Comparison of ENCODE assay signal across 8 mouse cellular contexts in genomic region chr17:35201787-35202186, GRCm38 (mm10). TPM values are rescaled to one million over a fixed set of nuclear protein-coding genes. Genes with fewer than 3 reads are reported as not detected.
A peak's percentile ranks its signal among the peaks of the same experiment; 100 is the strongest.
DNase-seq lines count a peak whose midpoint lies in the region; ATAC-seq lines count a peak whose summit lies in the region.

Gene Tnf, minus strand, starts transcription at chr17:35202007.

- no peaks in the 10 kb centered on the region for H3K9me3 ChIP-seq in lung, embryonic 16.5 days (ENCODE audit: control insufficient read depth, low read length)

- H3K4me3 ChIP-seq in lung, embryonic 16.5 days (ENCODE audit: low read length), result no peak within 1 kb of the TSS

- peaks cover 19% of the 10 kb centered on the region for H3K27me3 ChIP-seq in lung, embryonic 16.5 days (ENCODE audit: control insufficient read depth, insufficient read depth, low read depth, low read length)

- H3K4me1 ChIP-seq in lung, embryonic 16.5 days (replicated peaks; ENCODE audit: control insufficient read depth, insufficient read depth, low read length), result no peaks in the 10 kb centered on the region

- peak; percentile 57 to 61 for ATAC-seq in hematopoietic stem cell, adult 5-6 weeks (replicated peaks in 1 of 2; ENCODE audit: insufficient read depth in 1 of 2, low FRiP score in 2 of 2, low TSS enrichment in 1 of 2, low read depth in 1 of 2, poor library complexity in 2 of 2, severe bottlenecking in 2 of 2)
- peak; percentile 34; the same call in 1 of the 2 replicates for ATAC-seq in lung, embryonic 16.5 days (ENCODE audit: low read depth)

- peak; percentile 88 for DNase-seq in CD4-positive helper T cell, adult 2 months (ENCODE audit: low read depth, low spot score)
- DNase-seq in adrenal gland, postnatal 36 days, result peak; percentile 51 to 69
- DNase-seq in thymus, postnatal 0 days (ENCODE audit: low spot score), result peak; percentile 48
- no peak for DNase-seq in left cerebral cortex, adult 8-10 months (ENCODE audit: low spot score in 2 of 2)
- no peak for DNase-seq in layer of hippocampus, adult 18-20 months (ENCODE audit: low spot score in 2 of 2)
- no peak for DNase-seq in layer of hippocampus, postnatal 25 days (ENCODE audit: extremely low spot score in 1 of 2, low spot score in 1 of 2)

- H3K36me3 ChIP-seq in lung, embryonic 16.5 days (ENCODE audit: control insufficient read depth, insufficient read depth, low read length), result no peaks in the 10 kb centered on the region

- H3K27ac ChIP-seq in lung, embryonic 16.5 days (ENCODE audit: low read length), result no peak within 1 kb of the TSS

- H3K4me2 ChIP-seq in lung, embryonic 16.5 days (ENCODE audit: low read depth, low read length), result no peak within 1 kb of the TSS; the same call in 1 of the 2 replicates

- WGBS in lung, embryonic 16.5 days, result 31% methylated on average over 13 of the region's 13 CpGs

- H3K9ac ChIP-seq in lung, embryonic 16.5 days (ENCODE audit: low read length), result no peak within 1 kb of the TSS

RNA-seq across cellular contexts. Expression of gene Tnf, which starts in this region (rescaled TPM):
- total RNA-seq in adrenal gland, postnatal 36 days (2021), result under 1 TPM; 0.23 to 0.36 TPM
- total RNA-seq in hematopoietic stem cell, adult 5-6 weeks (2017), result 22.3 and 44.4 TPM in 2 replicates
- polyA plus RNA-seq in lung, embryonic 16.5 days (2015; fragmentation: Nextera tagmentation; extraction: Ambion mirVana), result 0.09 and 0.24 TPM in 2 replicates
- polyA plus RNA-seq in thymus, postnatal 0 days (2015; fragmentation: Nextera tagmentation; extraction: Ambion mirVana), result 4.2 and 5.7 TPM in 2 replicates
- under 1 TPM in 1 of 4 experiments, not detected in 3; 0.39 TPM for total RNA-seq in left cerebral cortex, adult 8-10 months (2022)
- not detected for total RNA-seq in layer of hippocampus, adult 18-20 months (2021)
- not detected for total RNA-seq in layer of hippocampus, postnatal 25 days (2021)

Comparison
In these comparisons a context has a peak if more than half of its experiments do, and no peak if none do; other contexts are left out.
1. RNA of gene Tnf (total RNA-seq): 22.3 to 44.4 TPM in hematopoietic stem cell, adult 5-6 weeks; 0.23 to 0.36 TPM in adrenal gland, postnatal 36 days, not detected in layer of hippocampus, adult 18-20 months, not detected in layer of hippocampus, postnatal 25 days and 0.39 TPM in left cerebral cortex, adult 8-10 months; every median in the first group is over 10 times any median in the second.
2. Peak in DNase-seq in adrenal gland, postnatal 36 days; RNA of the gene not detected or under 1 TPM.
3. Peak in ATAC-seq in lung, embryonic 16.5 days; RNA of the gene not detected or under 1 TPM.
4. DNase-seq: peak in CD4-positive helper T cell, adult 2 months (single experiment) and thymus, postnatal 0 days (single experiment); none in left cerebral cortex, adult 8-10 months (0 of 2), layer of hippocampus, adult 18-20 months (0 of 2) and layer of hippocampus, postnatal 25 days (0 of 2).